Mouse (Mus musculus) lung, postnatal 0 days (tissue): Measurements from ENCODE around the gene Gm20517. TPM values are rescaled to one million over a fixed set of nuclear protein-coding genes. Genes with fewer than 3 reads are reported as not detected.

Source experiments
- ATAC-seq: fragments of 200-750 bp; cut with Nextera tagmentation; 2 replicates; pipeline ENCODE4 v1.8.0; 2017; ENCODE audit warnings: moderate library complexity
- DNase-seq: peaks from one replicate; pipeline ENCODE4 v3.0.0-alpha.2; 2016; ENCODE audit warnings: low spot score
- H3K27ac ChIP-seq: fragments of 300-500 bp; sonication (generic); 2 replicates; pipeline ENCODE4 v1.5.1; 2014; ENCODE audit warnings: antibody characterized with exemption, mild to moderate bottlenecking, low read length, mixed read lengths
- H3K27me3 ChIP-seq: fragments of 300-500 bp; sonication (generic); replicated peaks from 2 replicates; pipeline ENCODE4 v1.6.1; 2014; ENCODE audit warnings: low read length, mixed read lengths; ENCODE audit not compliant: insufficient read depth
- H3K36me3 ChIP-seq: fragments of 300-500 bp; sonication (generic); 2 replicates; pipeline ENCODE4 v1.6.1; 2014; ENCODE audit warnings: low read length, mixed read lengths; ENCODE audit not compliant: insufficient read depth
- H3K4me1 ChIP-seq: fragments of 300-500 bp; sonication (generic); 2 replicates; pipeline ENCODE4 v1.6.1; 2014; ENCODE audit warnings: antibody characterized with exemption, low read depth, low read length, mixed read lengths; ENCODE audit not compliant: insufficient read depth
- H3K4me2 ChIP-seq: fragments of 300-500 bp; sonication (generic); replicated peaks from 2 replicates; pipeline ENCODE4 v1.6.1; 2014; ENCODE audit warnings: low read depth, mild to moderate bottlenecking, low read length, moderate library complexity, mixed read lengths
- H3K4me3 ChIP-seq: fragments of 300-500 bp; sonication (generic); 2 replicates; pipeline ENCODE4 v1.5.1; 2014; ENCODE audit warnings: low read depth, low read length
- H3K9ac ChIP-seq: fragments of 300-500 bp; sonication (generic); replicated peaks from 2 replicates; pipeline ENCODE4 v1.6.1; 2014; ENCODE audit warnings: low read depth, mild to moderate bottlenecking
- H3K9me3 ChIP-seq: fragments of 300-500 bp; sonication (generic); 2 replicates; pipeline ENCODE4 v1.6.1; 2016; ENCODE audit warnings: low read length, mixed read lengths
- CTCF ChIP-seq: IDR thresholded peaks from 2 replicates; pipeline ENCODE4 v1.5.1; 2016; ENCODE audit warnings: antibody characterized with exemption, mild to moderate bottlenecking
- EP300 ChIP-seq: IDR thresholded peaks from 2 replicates; pipeline ENCODE4 v1.6.1; 2016; ENCODE audit warnings: antibody characterized with exemption, mild to moderate bottlenecking, control low read depth
- WGBS: fragments of 180-500 bp; shearing (Covaris S2); extraction: QIAGEN DNeasy Blood & Tissue Kit; methylation state at CpG from one replicate; pipeline ENCODE4 v1.1.7; 2014; 5-methylcytosine and 5-hydroxymethylcytosine counted together
- polyA plus RNA-seq: library from polyadenylated mRNA; unstranded; fragments of >200 nt; fragmentation: Nextera tagmentation; extraction: Ambion mirVana; gene quantifications from 2 replicates; pipeline ENCODE4 v1.2.1, GENCODE M21; 2015

Gene Gm20517
- polyA plus RNA-seq, 1 experiment from 2014 or later = 1.4 TPM

- TF ChIP-seq CTCF (no peak), EP300 (no peak)
- H3K4me2 ChIP-seq = no peak overlapping the region
These were observed 92.2 kb downstream of the Gm20517 start for GRCm38 (mm10) chr17:47703556-47703955.

GRCm38 (mm10) chr17:47704692-47705091 lies 93.3 kb downstream of the Gm20517 start:
- no peaks in the 10 kb centered on the region for H3K27me3 ChIP-seq

More at GRCm38 (mm10) chr17:47703556-47703955, 92.2 kb downstream of the Gm20517 start:
- Histone ChIP-seq H3K9ac (no peak overlapping the region), H3K36me3 (no peaks in the 10 kb centered on the region; the same call in 1 of the 2 replicates), H3K27me3 (no peaks in the 10 kb centered on the region), H3K4me1 (no peaks in the 10 kb centered on the region), H3K4me3 (no peak overlapping the region), H3K9me3 (no peaks in the 10 kb centered on the region), H3K27ac (no peak overlapping the region)
- ATAC-seq = no peak
- no peak for DNase-seq
- WGBS = 43% methylated on average over 20 of the region's 20 CpGs

GRCm38 (mm10) chr17:47706196-47706595 lies 94.8 kb downstream of the Gm20517 start:
- Histone ChIP-seq H3K27ac (no peak overlapping the region), H3K9ac (no peak overlapping the region), H3K4me1 (no peaks in the 10 kb centered on the region), H3K4me3 (no peak overlapping the region), H3K27me3 (no peaks in the 10 kb centered on the region), H3K9me3 (no peaks in the 10 kb centered on the region), H3K4me2 (no peak overlapping the region), H3K36me3 (no peaks in the 10 kb centered on the region; the same call in 1 of the 2 replicates)
- 58% methylated on average over 1 of the region's 1 CpGs for WGBS
- no peak for TF ChIP-seq EP300
- TF ChIP-seq CTCF = no peak
- DNase-seq (no peak), ATAC-seq (no peak)

More at GRCm38 (mm10) chr17:47704692-47705091, 93.3 kb downstream of the Gm20517 start:
- Histone ChIP-seq H3K4me2 (no peak overlapping the region), H3K4me1 (no peaks in the 10 kb centered on the region), H3K9ac (no peak overlapping the region), H3K36me3 (no peaks in the 10 kb centered on the region; the same call in 1 of the 2 replicates), H3K9me3 (no peaks in the 10 kb centered on the region), H3K4me3 (no peak overlapping the region), H3K27ac (no peak overlapping the region)
- ATAC-seq (no peak), DNase-seq (no peak)
- TF ChIP-seq CTCF (peak; percentile 26), EP300 (no peak)
- 73% methylated on average over 4 of the region's 4 CpGs for WGBS

GRCm38 (mm10) chr17:47707961-47708360 lies 96.6 kb downstream of the Gm20517 start:
- no peaks in the 10 kb centered on the region for H3K27me3 ChIP-seq
- H3K4me2 ChIP-seq = no peak overlapping the region
- no peak overlapping the region for H3K27ac ChIP-seq
- TF ChIP-seq EP300 (no peak), CTCF (no peak)
- whole genome bisulfite sequencing = 63% methylated on average over 3 of the region's 3 CpGs
- DNase-seq (no peak), ATAC-seq (no peak)
- H3K36me3 ChIP-seq = no peaks in the 10 kb centered on the region
- H3K9ac ChIP-seq = no peak overlapping the region
- H3K4me1 ChIP-seq = no peaks in the 10 kb centered on the region
- no peak overlapping the region for H3K4me3 ChIP-seq
- no peaks in the 10 kb centered on the region for H3K9me3 ChIP-seq

GRCm38 (mm10) chr17:47708972-47709371 lies 97.6 kb downstream of the Gm20517 start:
- WGBS = 47% methylated on average over 4 of the region's 4 CpGs
- H3K9me3 ChIP-seq = no peaks in the 10 kb centered on the region
- ATAC-seq (no peak), DNase-seq (no peak)
- H3K4me3 ChIP-seq = no peak overlapping the region
- no peak overlapping the region for H3K9ac ChIP-seq
- H3K4me1 ChIP-seq = no peaks in the 10 kb centered on the region
- H3K27me3 ChIP-seq = no peaks in the 10 kb centered on the region
- H3K36me3 ChIP-seq = no peaks in the 10 kb centered on the region
- no peak overlapping the region for H3K4me2 ChIP-seq
- no peak overlapping the region for H3K27ac ChIP-seq
- TF ChIP-seq EP300 (no peak), CTCF (no peak)

GRCm38 (mm10) chr17:47710036-47710435 lies 98.6 kb downstream of the Gm20517 start:
- no peak overlapping the region for H3K4me3 ChIP-seq
- no peaks in the 10 kb centered on the region for H3K27me3 ChIP-seq
- DNase-seq (no peak), ATAC-seq (no peak)
- H3K36me3 ChIP-seq = no peaks in the 10 kb centered on the region
- H3K4me1 ChIP-seq = no peaks in the 10 kb centered on the region
- H3K4me2 ChIP-seq = no peak overlapping the region
- TF ChIP-seq EP300 (no peak), CTCF (no peak)
- WGBS = 54% methylated on average over 3 of the region's 3 CpGs
- no peaks in the 10 kb centered on the region for H3K9me3 ChIP-seq
- H3K9ac ChIP-seq = no peak overlapping the region
- no peak overlapping the region for H3K27ac ChIP-seq

- Histone ChIP-seq H3K4me3 (no peak overlapping the region), H3K27me3 (no peaks in the 10 kb centered on the region), H3K4me2 (no peak overlapping the region), H3K36me3 (no peaks in the 10 kb centered on the region), H3K9ac (no peak overlapping the region), H3K4me1 (no peaks in the 10 kb centered on the region), H3K9me3 (no peaks in the 10 kb centered on the region), H3K27ac (no peak overlapping the region)
- DNase-seq (no peak), ATAC-seq (no peak)
- WGBS = 42% methylated on average over 6 of the region's 6 CpGs
- TF ChIP-seq CTCF (no peak), EP300 (no peak)
These were observed 100.5 kb downstream of the Gm20517 start for GRCm38 (mm10) chr17:47711883-47712282.
